Mouse (Mus musculus): ENCODE results near the gene Tctex1d2.

DNA sequence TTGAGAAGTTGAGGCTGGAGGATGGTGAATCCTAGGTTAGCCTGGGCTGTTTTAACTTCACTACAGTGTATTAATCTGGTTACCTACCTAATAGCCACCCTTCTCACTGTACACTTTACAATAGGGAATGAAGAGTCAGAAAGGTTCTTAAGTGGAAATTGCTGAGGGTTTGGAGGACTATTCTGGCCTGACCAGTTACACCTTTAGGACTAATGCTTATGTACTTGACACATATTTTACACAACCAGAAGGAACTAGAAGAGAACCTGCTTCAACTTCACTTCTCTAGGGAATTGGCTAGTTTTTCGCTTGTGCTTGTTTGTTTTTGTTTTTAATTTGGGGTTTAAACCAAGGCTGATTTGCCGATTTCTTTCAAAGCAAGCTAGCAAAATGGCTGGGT lies 13.6 kb downstream of the Tctex1d2 start:
- TF ChIP-seq CTCF (conservative IDR thresholded peaks at IDR 0.05; ENCODE audit: insufficient read depth, insufficient read length, low read depth, low read length) (no peak), POLR2A (IDR thresholded peaks at IDR 0.05; ENCODE audit: low read depth, low read length) (no peak)

Data from kidney, adult 2 months (tissue).